In the genomic region with DNA sequence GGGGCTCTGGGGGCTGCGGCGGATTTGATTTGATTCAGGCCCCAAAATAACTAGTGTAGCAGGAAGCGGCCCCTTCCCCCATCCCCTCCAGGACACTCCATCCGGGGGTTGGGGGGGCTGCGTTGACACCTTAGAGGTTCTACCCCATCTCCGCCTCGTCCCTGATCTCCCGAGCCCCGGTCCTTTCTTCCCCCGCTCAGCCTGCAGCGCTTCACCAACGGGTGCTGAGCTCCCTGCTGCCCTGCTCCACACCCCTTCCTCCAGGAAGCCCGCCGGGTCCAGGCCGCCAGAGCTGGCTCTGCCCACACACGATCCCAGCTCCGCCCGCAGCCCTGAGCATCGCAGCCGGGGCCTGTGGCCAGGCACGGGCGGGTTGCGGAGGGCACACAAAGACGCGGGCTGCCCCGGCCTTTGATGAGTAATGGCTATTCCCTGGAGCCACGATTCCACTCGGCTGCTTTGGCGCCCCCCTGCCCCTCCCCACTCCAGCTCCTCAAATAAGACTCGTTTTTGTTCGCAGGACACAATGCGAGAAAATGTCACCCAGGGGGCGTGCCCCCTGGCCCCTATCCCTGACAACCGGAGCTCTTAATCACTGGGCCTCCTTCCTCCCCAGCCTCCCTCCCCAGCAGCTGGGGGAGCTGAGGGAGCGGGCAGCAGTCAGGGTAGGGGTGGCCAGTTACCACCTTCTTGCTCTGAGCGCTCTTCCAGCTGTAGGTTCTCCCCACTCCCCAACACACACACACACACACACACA, we compare ENCODE assay signal across 8 mouse cellular contexts. TPM values are rescaled to one million over a fixed set of nuclear protein-coding genes. Genes with fewer than 3 reads are reported as not detected.
DNase-seq lines count a peak whose midpoint lies in the region; ATAC-seq and TF ChIP-seq lines count a peak whose summit lies in the region.
"Had no signal": no experiment of that assay in that cellular context is flagged by ENCODE, and none has a peak within 500 bp of the region (broad histone marks: within the 10 kb centered on the region; RNA-seq: fewer than 3 reads in every experiment).

No protein-coding gene starts in this region.

- H3K4me3 ChIP-seq in lung, embryonic 15.5 days = no peak overlapping the region
- peak overlapping the region; percentile 13; the same call in 1 of the 2 replicates for H3K4me3 ChIP-seq in embryonic facial prominence, embryonic 14.5 days (ENCODE audit: low read depth, low read length)
- peak overlapping the region; percentile 16 for H3K4me3 ChIP-seq in limb, embryonic 13.5 days
- 0 out of 2 replicates have a peak overlapping the region, but pooled peaks have one; percentile 4 for H3K4me3 ChIP-seq in stomach, postnatal 0 days (ENCODE audit: low read depth, low read length)

- no peak overlapping the region for H3K27ac ChIP-seq in lung, embryonic 15.5 days
- H3K27ac ChIP-seq in embryonic facial prominence, embryonic 14.5 days (replicated peaks; ENCODE audit: low read depth, low read length) = no peak overlapping the region
- H3K27ac ChIP-seq in limb, embryonic 13.5 days = no peak overlapping the region
- H3K27ac ChIP-seq in stomach, postnatal 0 days (replicated peaks) = no peak overlapping the region
- H3K27ac ChIP-seq: liver, embryonic 14.5 days had no signal

- no peak for DNase-seq in lung, adult 18-20 months
- DNase-seq in embryonic facial prominence, embryonic 14.5 days (ENCODE audit: low spot score) = peak; percentile 62
- DNase-seq in stomach, postnatal 0 days (ENCODE audit: low spot score) = peak; percentile 36
- DNase-seq in left cerebral cortex, adult 8-10 months (ENCODE audit: low spot score in 2 of 2) = no peak
- DNase-seq in thymus, postnatal 0 days (ENCODE audit: low spot score) = no peak

- H3K36me3 ChIP-seq in lung, embryonic 15.5 days = no peaks in the 10 kb centered on the region
- H3K36me3 ChIP-seq in embryonic facial prominence, embryonic 14.5 days (ENCODE audit: control insufficient read depth, insufficient read depth, low read length) = no peaks in the 10 kb centered on the region
- no peaks in the 10 kb centered on the region for H3K36me3 ChIP-seq in limb, embryonic 13.5 days
- no peaks in the 10 kb centered on the region for H3K36me3 ChIP-seq in stomach, postnatal 0 days (ENCODE audit: control insufficient read depth, insufficient read depth, low read length)

- no peak for TF ChIP-seq EP300 in stomach, postnatal 0 days (optimal IDR thresholded peaks at IDR 0.05)

- ATAC-seq in lung, embryonic 15.5 days (ENCODE audit: borderline replicate concordance, extremely low read depth, low FRiP score, low TSS enrichment) = no peak
- no peak for ATAC-seq in embryonic facial prominence, embryonic 14.5 days (ENCODE audit: low read depth)
- no peak; the same call in 1 of the 2 replicates for ATAC-seq in limb, embryonic 13.5 days (ENCODE audit: low FRiP score, low read depth)
- ATAC-seq in stomach, postnatal 0 days (ENCODE audit: low FRiP score, low TSS enrichment) = no peak

- WGBS in lung, embryonic 15.5 days = 6% methylated on average over 36 of the region's 36 CpGs
- 8% methylated on average over 29 of the region's 36 CpGs for WGBS in embryonic facial prominence, embryonic 14.5 days
- WGBS in limb, embryonic 13.5 days = 6% methylated on average over 36 of the region's 36 CpGs
- 13% methylated on average over 36 of the region's 36 CpGs for WGBS in stomach, postnatal 0 days

- H3K9me3 ChIP-seq in lung, embryonic 15.5 days = no peaks in the 10 kb centered on the region
- H3K9me3 ChIP-seq in embryonic facial prominence, embryonic 14.5 days (ENCODE audit: control insufficient read depth, low read length) = no peaks in the 10 kb centered on the region
- no peaks in the 10 kb centered on the region for H3K9me3 ChIP-seq in limb, embryonic 13.5 days
- no peaks in the 10 kb centered on the region for H3K9me3 ChIP-seq in stomach, postnatal 0 days (ENCODE audit: control insufficient read depth, low read length)

- H3K4me1 ChIP-seq in lung, embryonic 15.5 days = peaks cover 31% of the 10 kb centered on the region
- peaks cover 39% of the 10 kb centered on the region for H3K4me1 ChIP-seq in embryonic facial prominence, embryonic 14.5 days (ENCODE audit: control insufficient read depth, insufficient read depth, low read length)
- H3K4me1 ChIP-seq in limb, embryonic 13.5 days = peaks cover 69% of the 10 kb centered on the region
- peaks cover 6% of the 10 kb centered on the region; the same call in 1 of the 2 replicates for H3K4me1 ChIP-seq in stomach, postnatal 0 days (replicated peaks; ENCODE audit: control insufficient read depth, insufficient read depth)

- H3K9ac ChIP-seq in lung, embryonic 15.5 days = no peak overlapping the region
- H3K9ac ChIP-seq in embryonic facial prominence, embryonic 14.5 days (ENCODE audit: low read depth, low read length) = no peak overlapping the region
- H3K9ac ChIP-seq in limb, embryonic 13.5 days = peak overlapping the region; percentile 20; the same call in 1 of the 2 replicates
- H3K9ac ChIP-seq in stomach, postnatal 0 days (ENCODE audit: low read length) = no peak overlapping the region
- H3K9ac ChIP-seq: liver, embryonic 14.5 days had no signal

- H3K4me2 ChIP-seq in lung, embryonic 15.5 days = peak overlapping the region; percentile 46
- H3K4me2 ChIP-seq in embryonic facial prominence, embryonic 14.5 days (ENCODE audit: low read depth, low read length) = peak overlapping the region; percentile 46
- H3K4me2 ChIP-seq in limb, embryonic 13.5 days (replicated peaks) = peak overlapping the region; percentile 54
- H3K4me2 ChIP-seq in stomach, postnatal 0 days (replicated peaks; ENCODE audit: low read depth) = peak overlapping the region; percentile 8; the same call in 1 of the 2 replicates

- no peak for TF ChIP-seq CTCF in stomach, postnatal 0 days (IDR thresholded peaks at IDR 0.05; ENCODE audit: low read depth)

- peaks cover 56% of the 10 kb centered on the region for H3K27me3 ChIP-seq in lung, embryonic 15.5 days
- H3K27me3 ChIP-seq in embryonic facial prominence, embryonic 14.5 days (replicated peaks; ENCODE audit: control insufficient read depth, insufficient read depth, low read length) = peaks cover 15% of the 10 kb centered on the region
- peaks cover 64% of the 10 kb centered on the region for H3K27me3 ChIP-seq in limb, embryonic 13.5 days
- peaks cover 2% of the 10 kb centered on the region; the same call in 1 of the 2 replicates for H3K27me3 ChIP-seq in stomach, postnatal 0 days (ENCODE audit: control insufficient read depth, insufficient read depth, low read length)

RNA-seq across cellular contexts. Expression of gene Phb, which starts 21.2 kb away (rescaled TPM):
- polyA plus RNA-seq in lung, embryonic 15.5 days (2015; fragmentation: Nextera tagmentation; extraction: Ambion mirVana) = 199 and 205 TPM in 2 replicates
- 238 and 240 TPM in 2 replicates for polyA plus RNA-seq in embryonic facial prominence, embryonic 14.5 days (2014; fragmentation: Nextera tagmentation; extraction: Ambion mirVana)
- 217 and 221 TPM in 2 replicates for polyA plus RNA-seq in limb, embryonic 13.5 days (2015; fragmentation: Nextera tagmentation; extraction: Ambion mirVana)
- polyA plus RNA-seq in stomach, postnatal 0 days (2015; fragmentation: Nextera tagmentation; extraction: Ambion mirVana) = 190 and 202 TPM in 2 replicates
- 100 to 1,000 TPM in 2 of 4 experiments, 10 to 100 TPM in 2; 83.8 to 107 (median 94.7) TPM for total RNA-seq in left cerebral cortex, adult 8-10 months (2022)
- polyA plus RNA-seq in thymus, postnatal 0 days (2015; fragmentation: Nextera tagmentation; extraction: Ambion mirVana) = 175 and 194 TPM in 2 replicates

RNA-seq across cellular contexts. Expression of gene Ngfr, which starts 58.0 kb away (rescaled TPM):
- 3.4 and 5.1 TPM in 2 replicates for polyA plus RNA-seq in lung, embryonic 15.5 days (2015; fragmentation: Nextera tagmentation; extraction: Ambion mirVana)
- polyA plus RNA-seq in embryonic facial prominence, embryonic 14.5 days (2014; fragmentation: Nextera tagmentation; extraction: Ambion mirVana) = 47.5 and 58.7 TPM in 2 replicates
- 29.4 and 34.5 TPM in 2 replicates for polyA plus RNA-seq in limb, embryonic 13.5 days (2015; fragmentation: Nextera tagmentation; extraction: Ambion mirVana)
- 3.9 and 4.8 TPM in 2 replicates for polyA plus RNA-seq in stomach, postnatal 0 days (2015; fragmentation: Nextera tagmentation; extraction: Ambion mirVana)
- 1 to 10 TPM; 2.5 to 4.9 (median 4.1) TPM for total RNA-seq in left cerebral cortex, adult 8-10 months (2022)
- polyA plus RNA-seq in thymus, postnatal 0 days (2015; fragmentation: Nextera tagmentation; extraction: Ambion mirVana) = 1.1 and 1.2 TPM in 2 replicates

Comparison
In these comparisons a context has a peak if more than half of its experiments do, and no peak if none do; other contexts are left out.
1. DNase-seq: peak in embryonic facial prominence, embryonic 14.5 days (single experiment) and stomach, postnatal 0 days (single experiment); none in lung, adult 18-20 months (0 of 2), left cerebral cortex, adult 8-10 months (0 of 2) and thymus, postnatal 0 days (single experiment).
2. Peak in every context shown above with its lines, with median percentiles within 50 percentile points of each other: H3K4me2 ChIP-seq.